Mouse (Mus musculus): ENCODE measurements around the gene Snx29.

Snx29 gene

DNA sequence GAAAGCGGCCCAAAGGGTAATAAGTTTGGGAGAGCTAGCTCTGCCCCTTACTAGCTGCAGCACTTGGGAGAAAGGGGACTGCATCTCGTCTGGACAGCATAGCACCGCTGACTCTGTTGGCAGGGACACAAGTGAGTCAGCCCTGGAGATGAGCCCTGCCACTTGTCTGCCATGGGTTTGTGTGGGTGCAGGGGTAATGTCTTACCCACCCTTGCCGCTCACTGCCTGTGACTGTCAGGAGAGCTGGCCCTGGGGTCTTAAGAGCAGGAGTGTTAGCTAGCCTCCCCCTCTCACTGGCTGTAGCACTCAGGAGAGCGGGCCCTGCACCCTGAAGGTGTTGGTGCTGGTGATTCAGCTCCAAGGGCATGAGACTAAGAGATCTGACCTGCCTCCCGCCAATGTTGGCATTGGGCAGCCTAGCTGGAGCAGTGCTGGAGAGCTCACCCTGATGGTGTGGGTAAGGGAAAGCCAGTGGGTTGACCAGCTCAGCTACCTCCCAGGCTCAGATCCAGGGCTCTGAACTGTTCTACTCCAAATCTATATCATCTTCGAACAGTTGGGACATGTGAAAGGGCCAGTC lies 479.3 kb downstream of the Snx29 start:
- no peak for DNase-seq
